In the genomic region with DNA sequence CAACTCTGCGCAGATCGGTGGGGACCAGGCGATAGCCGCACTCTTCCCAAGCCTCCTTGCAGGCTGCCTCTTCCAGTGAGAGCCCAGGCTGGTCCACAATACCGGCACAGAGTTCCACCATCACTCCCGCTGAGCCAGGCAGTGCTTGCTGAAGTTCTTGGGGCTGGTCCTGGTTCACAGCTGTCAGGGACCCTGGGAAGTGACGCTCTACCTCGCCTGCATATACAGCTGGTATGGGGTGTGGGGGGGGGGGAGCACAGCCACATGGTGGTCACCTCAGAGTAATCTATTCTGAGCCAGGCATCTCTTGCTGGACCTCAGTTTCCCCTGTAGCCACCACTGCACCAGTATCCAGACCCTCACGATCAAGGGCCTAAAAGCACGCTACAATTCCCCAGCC, we compare ENCODE assay signal across 19 mouse cellular contexts. TPM values are rescaled to one million over a fixed set of nuclear protein-coding genes. Genes with fewer than 3 reads are reported as not detected.
DNase-seq lines count a peak whose midpoint lies in the region; ATAC-seq and TF ChIP-seq lines count a peak whose summit lies in the region.
"Had no signal": no experiment of that assay in that cellular context is flagged by ENCODE, and none has a peak within 500 bp of the region (broad histone marks: within the 10 kb centered on the region; RNA-seq: fewer than 3 reads in every experiment).

No protein-coding gene starts in this region.

- TF ChIP-seq CTCF in forebrain, postnatal 0 days (IDR thresholded peaks at IDR 0.05; ENCODE audit: low read depth): no peak
- TF ChIP-seq CTCF in C2C12 (IDR thresholded peaks at IDR 0.05; ENCODE audit: control insufficient read depth, insufficient read depth, insufficient read length): no peak

- no peak overlapping the region for H3K4me3 ChIP-seq in forebrain, embryonic 10.5 days
- no peak overlapping the region for H3K4me3 ChIP-seq in forebrain, postnatal 0 days (ENCODE audit: low read depth, low read length)
- no peak overlapping the region for H3K4me3 ChIP-seq in intestine, embryonic 14.5 days (ENCODE audit: low read depth, low read length)
- no peak overlapping the region for H3K4me3 ChIP-seq in intestine, embryonic 15.5 days (replicated peaks)
- H3K4me3 ChIP-seq in C2C12 (ENCODE audit: insufficient read depth, poor library complexity, severe bottlenecking): no peak overlapping the region
- H3K4me3 ChIP-seq in embryonic facial prominence, embryonic 15.5 days (replicated peaks): no peak overlapping the region
- H3K4me3 ChIP-seq: forebrain, embryonic 13.5 days; limb, embryonic 15.5 days; liver, embryonic 15.5 days had no signal

- H3K9ac ChIP-seq in forebrain, postnatal 0 days: no peak overlapping the region
- 0 out of 2 replicates have a peak overlapping the region, but pooled peaks have one; percentile 13 for H3K9ac ChIP-seq in intestine, embryonic 14.5 days (ENCODE audit: low read length)
- no peak overlapping the region for H3K9ac ChIP-seq in intestine, embryonic 15.5 days
- H3K9ac ChIP-seq in embryonic facial prominence, embryonic 15.5 days: no peak overlapping the region
- H3K9ac ChIP-seq: forebrain, embryonic 13.5 days; limb, embryonic 15.5 days; liver, embryonic 15.5 days had no signal

- H3K79me2 ChIP-seq in C2C12 (ENCODE audit: control insufficient read depth, insufficient read depth): peaks cover 8% of the 10 kb centered on the region

- H3K9me3 ChIP-seq in forebrain, embryonic 10.5 days: no peaks in the 10 kb centered on the region
- no peaks in the 10 kb centered on the region for H3K9me3 ChIP-seq in forebrain, postnatal 0 days (ENCODE audit: low read length)
- H3K9me3 ChIP-seq in intestine, embryonic 14.5 days (ENCODE audit: control insufficient read depth, low read length): no peaks in the 10 kb centered on the region
- no peaks in the 10 kb centered on the region for H3K9me3 ChIP-seq in intestine, embryonic 15.5 days
- H3K9me3 ChIP-seq in embryonic facial prominence, embryonic 15.5 days (replicated peaks): no peaks in the 10 kb centered on the region
- H3K9me3 ChIP-seq: forebrain, embryonic 13.5 days; G1E; limb, embryonic 15.5 days; liver, embryonic 15.5 days had no signal

- 0 out of 2 replicates have a peak overlapping the region, but pooled peaks have one; percentile 13 for H3K27ac ChIP-seq in forebrain, embryonic 10.5 days
- H3K27ac ChIP-seq in forebrain, postnatal 0 days (ENCODE audit: low read depth, low read length): no peak overlapping the region
- no peak overlapping the region for H3K27ac ChIP-seq in intestine, embryonic 14.5 days (ENCODE audit: low read depth)
- no peak overlapping the region for H3K27ac ChIP-seq in intestine, embryonic 15.5 days
- H3K27ac ChIP-seq in embryonic facial prominence, embryonic 15.5 days (replicated peaks): peak overlapping the region; percentile 18; the same call in 1 of the 2 replicates
- H3K27ac ChIP-seq: forebrain, embryonic 13.5 days; limb, embryonic 15.5 days; liver, embryonic 15.5 days had no signal

- no peak overlapping the region for H3K4me2 ChIP-seq in forebrain, postnatal 0 days (ENCODE audit: low read depth)
- H3K4me2 ChIP-seq in intestine, embryonic 14.5 days (ENCODE audit: low read length): no peak overlapping the region
- H3K4me2 ChIP-seq in intestine, embryonic 15.5 days (replicated peaks): no peak overlapping the region
- no peak overlapping the region for H3K4me2 ChIP-seq in embryonic facial prominence, embryonic 15.5 days (replicated peaks)
- H3K4me2 ChIP-seq: forebrain, embryonic 13.5 days; limb, embryonic 15.5 days; liver, embryonic 15.5 days had no signal

- no peaks in the 10 kb centered on the region; the same call in 1 of the 2 replicates for H3K36me3 ChIP-seq in forebrain, embryonic 10.5 days (replicated peaks)
- no peaks in the 10 kb centered on the region for H3K36me3 ChIP-seq in forebrain, postnatal 0 days (ENCODE audit: insufficient read depth)
- H3K36me3 ChIP-seq in intestine, embryonic 14.5 days (ENCODE audit: control insufficient read depth, insufficient read depth, low read length): no peaks in the 10 kb centered on the region
- H3K36me3 ChIP-seq in intestine, embryonic 15.5 days: no peaks in the 10 kb centered on the region
- H3K36me3 ChIP-seq in C2C12 (ENCODE audit: control insufficient read depth, insufficient read depth): no peaks in the 10 kb centered on the region
- no peaks in the 10 kb centered on the region for H3K36me3 ChIP-seq in embryonic facial prominence, embryonic 15.5 days
- H3K36me3 ChIP-seq: limb, embryonic 15.5 days; liver, embryonic 15.5 days had no signal

- H3K79me3 ChIP-seq in C2C12 (ENCODE audit: low read depth): no peaks in the 10 kb centered on the region

- peaks cover 15% of the 10 kb centered on the region for H3K27me3 ChIP-seq in forebrain, embryonic 10.5 days (ENCODE audit: poor library complexity, severe bottlenecking)
- H3K27me3 ChIP-seq in forebrain, postnatal 0 days (ENCODE audit: insufficient read depth, low read length): no peaks in the 10 kb centered on the region
- no peaks in the 10 kb centered on the region for H3K27me3 ChIP-seq in intestine, embryonic 14.5 days (replicated peaks; ENCODE audit: control insufficient read depth, insufficient read depth, low read length)
- no peaks in the 10 kb centered on the region for H3K27me3 ChIP-seq in intestine, embryonic 15.5 days (replicated peaks)
- no peaks in the 10 kb centered on the region for H3K27me3 ChIP-seq in C2C12 (ENCODE audit: control insufficient read depth, insufficient read depth, insufficient read length)
- no peaks in the 10 kb centered on the region for H3K27me3 ChIP-seq in embryonic facial prominence, embryonic 15.5 days
- H3K27me3 ChIP-seq: forebrain, embryonic 13.5 days; limb, embryonic 15.5 days had no signal

- ATAC-seq in forebrain, postnatal 0 days: no peak
- ATAC-seq in intestine, embryonic 14.5 days (replicated peaks; ENCODE audit: low FRiP score, low TSS enrichment, low read depth): no peak
- no peak for ATAC-seq in intestine, embryonic 15.5 days
- ATAC-seq in embryonic facial prominence, embryonic 15.5 days (ENCODE audit: insufficient number of reproducible peaks, low FRiP score, low TSS enrichment, low read depth): no peak
- ATAC-seq: activated CD4-positive, CD25-positive, alpha-beta regulatory T cell, adult 4 months; CD4-positive, CD25-positive, alpha-beta regulatory T cell, adult 4 months; forebrain, embryonic 13.5 days had no signal

- H3K4me1 ChIP-seq in forebrain, embryonic 10.5 days: peaks cover 51% of the 10 kb centered on the region
- peaks cover 10% of the 10 kb centered on the region; the same call in 1 of the 2 replicates for H3K4me1 ChIP-seq in forebrain, postnatal 0 days (ENCODE audit: insufficient read depth)
- peaks cover 13% of the 10 kb centered on the region for H3K4me1 ChIP-seq in intestine, embryonic 14.5 days (replicated peaks; ENCODE audit: control insufficient read depth, insufficient read depth, low read length)
- peaks cover 34% of the 10 kb centered on the region for H3K4me1 ChIP-seq in intestine, embryonic 15.5 days (replicated peaks)
- peaks cover 47% of the 10 kb centered on the region for H3K4me1 ChIP-seq in embryonic facial prominence, embryonic 15.5 days

- no peak for DNase-seq in forebrain, embryonic 10.5 days (ENCODE audit: extremely low spot score, low spot score)
- DNase-seq in forebrain, postnatal 0 days: no peak
- DNase-seq in intestine, embryonic 14.5 days (ENCODE audit: low spot score): no peak
- DNase-seq in yolk sac, embryonic 10.5 days (ENCODE audit: low spot score): no peak
- no peak for DNase-seq in frontal cortex, postnatal 10 days (ENCODE audit: low spot score in 2 of 2)
- DNase-seq: adrenal gland, postnatal 10 days; heart, adult 18-20 months; heart, postnatal 10 days; kidney, adult 9 months; kidney, postnatal 25 days had no signal

- 77% methylated on average over 10 of the region's 10 CpGs for WGBS in forebrain, embryonic 10.5 days
- 85% methylated on average over 10 of the region's 10 CpGs for WGBS in forebrain, postnatal 0 days
- 77% methylated on average over 10 of the region's 10 CpGs for WGBS in intestine, embryonic 14.5 days
- WGBS in intestine, embryonic 15.5 days: 76% methylated on average over 10 of the region's 10 CpGs
- 76% methylated on average over 10 of the region's 10 CpGs for WGBS in embryonic facial prominence, embryonic 15.5 days

- H3ac ChIP-seq in C2C12 (ENCODE audit: control insufficient read depth, insufficient read length, low read depth): peak overlapping the region; percentile 18

TF ChIP-seq in C2C12, 6 proteins besides CTCF, POLR2A, EP300 and RAD21 (continues in another document):
- no peak for TF ChIP-seq CEBPB (IDR thresholded peaks at IDR 0.05; ENCODE audit: low read depth)
- TF ChIP-seq MYOG (IDR thresholded peaks at IDR 0.05; ENCODE audit: control insufficient read depth, extremely low read depth, insufficient read length): no peak

RNA-seq across cellular contexts. Expression of a gene that starts 3.6 kb away (rescaled TPM):
- 61.4 and 70.4 TPM in 2 replicates for polyA plus RNA-seq in forebrain, embryonic 10.5 days (2016; fragmentation: Nextera tagmentation; extraction: Ambion mirVana)
- 22.2 and 31.5 TPM in 2 replicates for total RNA-seq in forebrain, postnatal 0 days (2014; rRNA removed)
- polyA plus RNA-seq in forebrain, postnatal 0 days (2015; fragmentation: Nextera tagmentation; extraction: Ambion mirVana): 55.5 and 60.4 TPM in 2 replicates
- 102 and 105 TPM in 2 replicates for polyA plus RNA-seq in intestine, embryonic 14.5 days (2014; fragmentation: Nextera tagmentation; extraction: Ambion mirVana)
- 91.3 and 94.7 TPM in 2 replicates for polyA plus RNA-seq in intestine, embryonic 15.5 days (2015; fragmentation: Nextera tagmentation; extraction: Ambion mirVana)
- 77.7 TPM for polyA plus RNA-seq in C2C12 (2012; fragmentation: generic; extraction: Trizol)
- polyA plus RNA-seq in embryonic facial prominence, embryonic 15.5 days (2015; fragmentation: Nextera tagmentation; extraction: Ambion mirVana): 93.4 and 94.7 TPM in 2 replicates

RNA-seq across cellular contexts. Expression of a gene that starts 8.8 kb away (rescaled TPM):
- 2.3 and 3.8 TPM in 2 replicates for polyA plus RNA-seq in forebrain, embryonic 10.5 days (2016; fragmentation: Nextera tagmentation; extraction: Ambion mirVana)
- 66.9 and 69.4 TPM in 2 replicates for total RNA-seq in forebrain, postnatal 0 days (2014; rRNA removed)
- polyA plus RNA-seq in forebrain, postnatal 0 days (2015; fragmentation: Nextera tagmentation; extraction: Ambion mirVana): 5.5 and 7.9 TPM in 2 replicates
- polyA plus RNA-seq in intestine, embryonic 14.5 days (2014; fragmentation: Nextera tagmentation; extraction: Ambion mirVana): 4.1 and 4.4 TPM in 2 replicates
- 3.7 and 4.1 TPM in 2 replicates for polyA plus RNA-seq in intestine, embryonic 15.5 days (2015; fragmentation: Nextera tagmentation; extraction: Ambion mirVana)
- polyA plus RNA-seq in C2C12 (2012; fragmentation: generic; extraction: Trizol): 85.1 TPM
- polyA plus RNA-seq in embryonic facial prominence, embryonic 15.5 days (2015; fragmentation: Nextera tagmentation; extraction: Ambion mirVana): 13.0 and 14.3 TPM in 2 replicates

RNA-seq across cellular contexts. Expression of a gene that starts 37.9 kb away (rescaled TPM):
- 22.4 and 24.2 TPM in 2 replicates for polyA plus RNA-seq in forebrain, embryonic 10.5 days (2016; fragmentation: Nextera tagmentation; extraction: Ambion mirVana)
- 60.4 and 60.5 TPM in 2 replicates for total RNA-seq in forebrain, postnatal 0 days (2014; rRNA removed)
- polyA plus RNA-seq in forebrain, postnatal 0 days (2015; fragmentation: Nextera tagmentation; extraction: Ambion mirVana): 46.7 and 54.3 TPM in 2 replicates
- 21.7 and 23.2 TPM in 2 replicates for polyA plus RNA-seq in intestine, embryonic 14.5 days (2014; fragmentation: Nextera tagmentation; extraction: Ambion mirVana)
- 19.5 and 22.4 TPM in 2 replicates for polyA plus RNA-seq in intestine, embryonic 15.5 days (2015; fragmentation: Nextera tagmentation; extraction: Ambion mirVana)
- polyA plus RNA-seq in C2C12 (2012; fragmentation: generic; extraction: Trizol): 17.2 TPM
- polyA plus RNA-seq in embryonic facial prominence, embryonic 15.5 days (2015; fragmentation: Nextera tagmentation; extraction: Ambion mirVana): 28.9 and 31.5 TPM in 2 replicates

Comparison
In these comparisons a context has a peak if more than half of its experiments do, and no peak if none do; other contexts are left out.
1. H3K27ac ChIP-seq: peak in forebrain, embryonic 10.5 days (single experiment) and embryonic facial prominence, embryonic 15.5 days (single experiment); none in forebrain, postnatal 0 days (single experiment), intestine, embryonic 14.5 days (single experiment) and intestine, embryonic 15.5 days (single experiment).